Mouse (Mus musculus) cerebellum, adult 8-10 months (tissue): Measurements from ENCODE around the gene Zfp420.

Experiments used
- DNase-seq: peaks from one replicate; pipeline ENCODE4 v3.0.0; 2022

The Zfp420 gene

GRCm38 (mm10) chr7:29904101-29904500 lies 44.3 kb downstream of the Zfp420 start:
- no peak for DNase-seq

GRCm38 (mm10) chr7:29905966-29906681 lies 46.3 kb downstream of the Zfp420 start, which contains the start of gene Zfp27:
Zfp27 (minus strand) TSS chr7:29906572.
- peak; percentile 70 for DNase-seq

GRCm38 (mm10) chr7:29906682-29907058 lies 46.9 kb downstream of the Zfp420 start:
- peak; percentile 31 for DNase-seq

GRCm38 (mm10) chr7:29907206-29907605 lies 47.4 kb downstream of the Zfp420 start:
- peak; percentile 20 for DNase-seq

- DNase-seq = peak; percentile 76
Observed at GRCm38 (mm10) chr7:29908130-29908950, 48.6 kb downstream of the Zfp420 start, which contains the start of gene Zfp383. Zfp383 (plus strand) TSS chr7:29908223.

GRCm38 (mm10) chr7:29910252-29910651 lies 50.5 kb downstream of the Zfp420 start:
- DNase-seq = no peak

GRCm38 (mm10) chr7:29912172-29912571 lies 52.4 kb downstream of the Zfp420 start:
- DNase-seq = no peak

GRCm38 (mm10) chr7:29917371-29918061 lies 57.7 kb downstream of the Zfp420 start:
- no peak for DNase-seq

GRCm38 (mm10) chr7:29918062-29918453 lies 58.3 kb downstream of the Zfp420 start:
- no peak for DNase-seq

GRCm38 (mm10) chr7:29921439-29922093 lies 61.8 kb downstream of the Zfp420 start:
- DNase-seq = no peak

- no peak for DNase-seq
Observed at GRCm38 (mm10) chr7:29922780-29923179, 63.0 kb downstream of the Zfp420 start.
